Mouse (Mus musculus): ENCODE data around the gene Hacd2.

- TF ChIP-seq CTCF (IDR thresholded peaks at IDR 0.05; ENCODE audit: low read depth, low read length), result no peak
- no peak for TF ChIP-seq POLR2A (IDR thresholded peaks at IDR 0.05; ENCODE audit: borderline replicate concordance, low read depth, low read length)
These were observed 46.7 kb upstream of the Hacd2 start for GRCm38 (mm10) chr16:34975544-34975943.
